Mouse (Mus musculus) frontal cortex, adult 2 months (tissue): ENCODE measurements around the gene Rwdd3. TPM values are rescaled to one million over a fixed set of nuclear protein-coding genes. Genes with fewer than 3 reads are reported as not detected.

ENCODE experiments used
- DNase-seq, 2 experiments: peaks; one replicate each; pipeline ENCODE4 v3.0.0; 2022; ENCODE audit warnings: low spot score in 1 of 2; ENCODE audit errors: extremely low spot score in 1 of 2
- polyA plus RNA-seq: library from polyadenylated mRNA; depleted of rRNA; stranded (reverse); fragments of >200 nt; gene quantifications from 2 replicates; pipeline ENCODE4 v1.2.3, GENCODE M21; 2012

Gene Rwdd3
- polyA plus RNA-seq, 1 experiment = 7.2 TPM

DNA sequence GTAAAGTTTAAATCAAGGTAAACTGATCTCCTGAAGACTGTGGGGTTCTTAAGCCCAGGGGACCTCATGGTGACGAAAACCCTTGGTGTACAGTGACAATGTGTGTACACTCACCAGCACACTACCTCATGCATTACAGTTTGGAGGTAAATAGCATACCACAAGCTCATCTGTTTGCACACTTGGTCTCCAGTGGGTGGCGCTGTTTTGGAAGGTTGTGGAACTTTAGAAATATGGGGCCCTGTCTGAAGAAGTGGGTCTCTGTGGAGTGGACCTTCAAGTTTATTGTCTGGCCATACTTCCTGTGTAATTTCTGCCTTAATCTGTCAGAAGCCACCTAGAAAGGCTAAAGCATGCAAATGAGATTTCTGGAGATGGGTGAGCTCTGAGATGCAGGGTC, 9.8 kb downstream of the Rwdd3 start:
- DNase-seq = no peak

DNA sequence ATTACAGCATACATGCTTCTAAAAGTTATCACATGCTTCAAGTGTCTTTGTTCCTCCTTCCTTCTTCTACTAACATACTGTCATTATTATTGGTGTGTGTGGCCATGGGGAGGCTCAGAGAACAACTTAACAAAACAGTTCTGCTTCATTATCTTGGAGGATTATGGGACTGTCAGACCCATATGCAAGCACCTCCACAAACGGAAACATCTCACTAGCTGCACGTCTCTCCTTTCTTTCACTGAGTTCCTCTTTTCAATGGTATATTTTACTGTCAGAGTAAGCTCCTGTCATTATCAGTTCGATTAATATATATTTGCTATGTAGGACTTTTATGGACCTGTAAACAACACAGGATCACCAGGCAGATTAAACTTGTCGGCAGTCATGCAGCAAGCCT, 11.1 kb downstream of the Rwdd3 start:
- no peak for DNase-seq

DNA sequence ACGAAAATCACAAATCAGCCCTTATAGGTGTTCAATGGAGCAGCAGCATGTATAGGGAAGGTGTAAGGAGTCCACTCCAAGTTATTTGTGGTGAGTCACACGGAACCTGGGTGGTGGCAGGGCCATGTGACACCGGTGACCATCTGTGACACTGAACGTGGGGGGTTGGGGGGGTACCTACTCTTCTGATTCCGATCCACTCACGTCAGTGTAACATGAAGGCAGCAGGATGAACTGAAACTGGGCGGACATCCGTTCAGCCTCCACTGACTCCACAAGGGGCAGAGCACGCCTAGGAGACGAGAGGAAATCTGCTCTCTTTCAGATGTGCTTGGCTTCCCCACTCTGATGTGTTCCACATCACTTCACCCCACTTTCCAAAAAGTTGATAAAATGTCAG, 11.9 kb downstream of the Rwdd3 start:
- no peak for DNase-seq

DNA sequence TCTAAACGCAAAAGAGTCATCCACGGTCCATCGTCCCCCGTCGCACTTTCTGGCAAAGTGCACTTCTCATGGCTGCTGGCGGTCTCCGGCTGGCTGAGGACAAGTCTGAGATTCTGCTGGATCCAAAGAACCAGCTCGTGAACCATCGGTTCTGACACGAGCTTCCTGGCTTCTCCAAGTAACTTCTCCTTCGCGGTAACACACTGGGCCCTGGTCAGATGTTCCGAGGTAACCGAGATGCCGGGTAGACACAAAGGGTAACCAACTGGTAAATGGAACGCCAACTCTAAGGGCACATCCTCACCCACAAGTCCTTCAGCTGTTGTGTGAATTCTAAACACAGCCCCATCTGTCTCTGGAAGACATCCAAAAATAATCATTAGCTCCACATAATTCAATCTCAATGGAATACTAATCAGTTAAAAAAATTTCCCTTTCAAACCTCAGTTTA, 12.6 kb downstream of the Rwdd3 start:
- DNase-seq = no peak

DNA sequence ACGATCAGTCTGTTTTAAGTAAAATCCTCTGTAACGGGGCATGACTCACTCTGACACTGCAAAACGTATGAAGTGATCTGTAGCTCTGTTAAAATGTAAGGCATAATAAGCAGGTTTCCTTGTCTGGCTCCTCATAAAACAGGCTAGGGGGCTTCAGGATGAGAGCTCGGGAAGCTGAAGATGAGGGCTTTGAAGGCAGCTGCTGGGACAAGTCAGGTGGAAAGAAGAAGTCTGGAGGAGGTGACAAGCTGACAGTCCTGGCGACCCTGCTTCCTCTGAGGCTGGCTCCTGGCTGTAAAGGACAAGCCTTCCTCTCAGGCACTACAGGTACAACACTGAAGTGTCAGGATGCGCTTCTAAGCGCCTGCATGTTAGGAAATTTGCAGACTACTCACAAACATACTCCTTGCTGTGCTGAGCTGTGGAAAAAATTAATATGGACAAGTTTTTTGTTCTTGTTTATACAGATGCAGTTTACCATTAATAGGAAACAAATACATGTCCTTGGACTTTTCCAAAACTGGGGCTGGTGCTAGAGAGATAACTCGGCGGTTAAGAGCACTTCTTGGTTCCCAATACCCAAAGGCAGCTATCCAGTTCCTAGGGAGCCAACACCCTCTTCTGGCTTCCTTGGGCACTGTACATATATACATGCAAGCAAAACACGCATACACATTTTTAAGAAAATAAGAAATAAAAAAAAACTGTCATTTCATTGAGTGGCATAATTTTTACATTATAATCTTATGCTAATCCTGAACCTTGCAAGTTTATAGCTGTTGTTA, 13.8 kb downstream of the Rwdd3 start:
- DNase-seq = no peak

DNA sequence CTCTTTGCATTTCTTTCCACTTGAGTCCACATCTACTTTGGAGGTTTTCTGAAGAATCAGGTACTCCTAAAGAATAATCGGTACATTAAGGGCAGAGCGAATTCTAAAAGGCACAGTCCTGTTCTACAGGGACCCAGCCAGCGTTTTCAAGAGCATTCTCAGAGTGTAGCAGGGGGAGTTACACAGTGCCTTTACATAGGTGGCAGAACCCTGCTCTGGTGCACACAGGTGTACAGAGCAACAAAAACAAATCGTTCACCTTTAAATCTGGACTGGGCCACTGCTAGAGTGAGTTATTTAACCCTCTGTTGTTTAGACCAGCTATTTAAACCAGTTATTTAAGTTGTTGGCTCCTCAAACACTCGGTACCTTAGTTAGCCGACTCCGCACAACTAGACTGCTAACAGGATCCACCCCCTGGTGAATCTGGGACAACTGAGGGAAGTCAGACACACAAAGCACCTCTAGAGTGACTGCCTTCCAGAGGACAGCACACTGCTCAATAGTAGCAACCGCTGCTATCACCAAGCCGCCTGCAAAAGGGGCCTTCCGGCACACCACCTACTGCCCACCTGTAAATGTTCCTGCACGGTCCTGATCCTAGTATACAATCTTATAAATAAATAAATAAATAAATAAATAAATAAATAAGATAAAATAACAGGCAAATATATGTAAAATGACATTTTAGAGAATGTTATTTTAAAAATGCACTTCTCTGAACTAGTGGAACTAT, 14.9 kb downstream of the Rwdd3 start:
- no peak for DNase-seq

DNA sequence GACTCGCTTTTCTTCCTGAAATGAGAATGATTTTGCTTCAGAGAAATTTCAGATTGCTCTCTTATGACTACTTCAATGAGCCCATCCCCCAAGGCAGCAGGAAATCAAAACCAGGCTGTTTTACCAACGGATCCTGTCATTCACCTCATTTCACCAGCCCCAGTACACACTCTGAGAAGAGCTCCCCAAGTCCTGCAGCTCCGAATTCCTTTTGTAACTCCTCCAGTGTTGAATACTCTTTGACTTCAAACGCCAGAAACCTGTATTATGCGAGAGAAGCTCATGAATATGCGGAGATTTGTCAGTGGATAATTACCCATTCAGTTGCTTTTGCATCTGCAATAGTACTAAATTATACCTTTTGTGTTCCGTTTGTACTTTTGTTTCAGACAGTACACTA, 15.5 kb downstream of the Rwdd3 start:
- no peak for DNase-seq

DNA sequence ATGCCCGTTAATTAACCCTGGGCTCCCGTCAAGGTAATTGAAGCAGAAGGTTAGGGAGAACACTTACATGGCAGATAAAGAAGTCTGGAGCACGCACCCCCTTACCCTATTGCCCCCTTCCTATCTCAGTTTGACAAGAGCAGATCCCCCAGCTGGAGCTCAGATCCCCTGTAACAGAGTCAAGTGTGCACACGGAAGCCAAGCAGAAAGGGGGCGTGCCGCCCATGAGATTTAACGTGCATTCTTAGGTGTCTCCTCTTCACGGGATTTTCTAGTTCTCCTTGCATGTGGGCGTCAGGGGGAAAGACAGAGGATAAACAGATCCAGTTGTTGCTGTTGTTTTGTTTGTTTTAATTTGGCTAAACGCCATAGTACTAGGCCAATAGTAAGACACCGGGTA, 37.6 kb downstream of the Rwdd3 start:
- no peak for DNase-seq

DNA sequence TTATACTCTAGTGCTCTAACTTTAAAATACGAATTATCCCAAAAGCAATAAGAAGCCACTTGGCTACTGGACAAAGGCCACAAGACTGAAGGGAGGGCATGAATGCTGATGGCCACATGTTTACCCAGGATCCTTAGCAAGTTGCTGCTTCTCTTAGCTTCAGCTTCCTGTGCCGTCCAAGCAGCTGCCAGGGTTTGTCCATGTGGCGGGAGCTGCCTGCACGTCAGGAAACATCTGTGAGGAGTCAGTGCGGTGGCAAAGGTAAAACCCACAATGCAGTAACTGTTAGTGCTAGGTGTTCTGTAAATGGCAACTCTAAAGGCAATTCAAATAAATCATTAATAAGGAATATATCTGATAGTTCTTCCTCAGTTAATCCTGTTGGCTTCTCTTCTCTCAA, 38.5 kb downstream of the Rwdd3 start:
- DNase-seq = no peak

DNA sequence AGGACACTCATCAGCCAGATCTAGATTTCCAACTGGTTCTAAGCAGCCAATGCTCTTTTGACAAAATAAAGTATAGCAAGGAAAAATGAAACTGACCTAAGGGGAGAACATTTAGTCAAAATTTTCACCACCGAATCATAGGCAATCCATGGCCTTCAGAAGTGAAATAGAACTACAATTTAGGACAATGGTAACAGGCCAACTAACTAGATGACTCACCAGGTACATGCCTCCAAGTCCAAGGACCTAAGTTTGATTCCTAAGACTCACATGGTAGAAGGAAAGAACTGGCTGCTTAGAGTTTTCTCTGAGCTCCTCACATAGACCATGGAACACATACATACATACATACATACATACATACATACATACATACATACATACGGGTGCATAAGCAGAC, 44.3 kb downstream of the Rwdd3 start:
- no peak for DNase-seq

DNA sequence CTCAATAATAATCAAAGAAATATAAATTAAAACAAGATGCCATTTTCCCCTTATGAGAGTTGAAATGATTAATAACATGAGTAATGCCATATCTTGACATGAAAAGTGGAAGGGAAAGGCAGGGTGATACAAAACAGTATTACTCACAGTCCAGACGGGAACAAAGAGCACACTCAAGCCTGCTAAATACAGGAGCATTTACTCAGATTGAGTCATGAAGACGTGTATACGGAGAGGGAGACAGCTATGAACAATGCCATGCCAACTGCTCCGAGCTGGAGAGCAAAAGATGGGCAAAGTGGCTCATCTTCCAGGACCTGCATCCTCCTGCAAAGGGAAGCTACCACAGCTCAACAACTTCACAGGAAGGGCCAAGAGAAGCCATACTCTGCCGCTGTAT, 45.0 kb downstream of the Rwdd3 start:
- DNase-seq = no peak

DNA sequence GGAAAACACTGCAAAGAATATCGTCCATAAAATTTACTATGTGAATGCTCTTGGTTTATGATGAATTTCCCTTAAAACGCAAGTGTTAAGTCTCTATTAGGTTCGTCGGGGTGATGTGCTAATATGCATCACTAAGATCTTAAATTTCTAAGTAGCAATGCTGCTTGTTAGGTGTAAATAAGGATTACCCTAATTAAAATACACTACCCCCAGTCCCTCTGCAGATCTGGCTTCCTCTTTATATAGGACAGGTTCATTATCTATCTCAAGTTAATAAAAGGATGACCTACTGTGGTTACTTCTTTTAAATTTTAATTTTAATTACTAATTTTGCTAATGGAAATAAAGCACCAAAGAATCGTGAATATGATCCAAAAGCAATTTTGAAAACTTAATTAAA, 50.4 kb downstream of the Rwdd3 start:
- DNase-seq = no peak

DNA sequence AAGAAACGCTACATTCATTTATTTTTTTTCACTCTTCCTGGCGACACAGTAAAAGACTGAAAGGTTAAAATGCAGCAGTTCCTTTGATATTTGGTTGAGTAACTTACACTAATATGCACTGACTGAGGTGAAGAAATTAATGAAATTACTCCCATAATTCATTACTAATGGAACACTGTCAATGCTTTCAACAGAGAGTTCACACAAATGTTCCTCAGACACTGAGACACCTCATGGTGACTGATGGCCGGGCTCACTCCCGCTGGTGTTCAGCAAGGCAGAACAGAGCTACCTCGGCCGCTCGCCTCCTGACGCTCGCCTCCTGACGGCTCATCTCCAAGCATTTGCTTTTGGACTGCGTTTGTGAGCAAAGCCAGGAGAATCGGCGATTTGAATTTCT, 54.9 kb downstream of the Rwdd3 start:
- DNase-seq = no peak

DNA sequence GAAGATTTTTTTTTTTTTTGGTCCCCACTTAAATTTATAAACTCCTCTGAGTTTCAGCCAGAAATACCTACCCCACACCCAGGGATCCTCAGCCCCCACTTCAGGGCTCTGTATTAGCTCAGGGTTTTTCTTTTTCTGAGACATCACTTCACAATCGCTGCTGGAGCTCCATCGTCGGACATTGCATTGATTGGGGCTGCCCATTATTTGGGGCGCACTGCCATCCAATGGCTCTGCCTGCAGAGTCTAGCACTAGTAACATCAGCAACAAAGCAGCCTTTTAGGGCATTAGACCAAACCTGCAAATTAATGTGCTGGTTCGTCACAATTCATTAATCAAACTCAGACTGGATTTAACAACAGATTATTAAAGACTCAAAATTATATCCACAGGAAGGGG, 55.4 kb downstream of the Rwdd3 start:
- DNase-seq = no peak

DNA sequence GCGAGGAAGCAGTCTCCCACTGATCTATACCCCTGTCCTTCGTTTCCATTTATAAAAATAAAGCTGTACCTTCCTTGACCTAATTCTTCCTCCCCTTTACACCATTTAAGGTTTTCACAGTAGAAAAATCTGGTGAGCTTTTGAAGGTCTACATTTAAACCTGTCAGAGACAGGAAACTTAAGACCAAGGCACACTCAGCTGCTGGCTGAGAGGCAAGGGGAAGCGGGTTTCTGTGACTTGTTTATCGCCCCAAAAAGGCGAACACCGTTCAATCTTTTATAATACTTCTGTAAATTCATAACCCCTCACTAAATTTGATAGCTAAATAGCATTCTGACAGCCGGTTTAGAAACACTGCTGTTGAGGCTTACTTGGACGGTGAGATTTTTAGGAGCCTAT, 60.4 kb downstream of the Rwdd3 start:
- DNase-seq = no peak

DNA sequence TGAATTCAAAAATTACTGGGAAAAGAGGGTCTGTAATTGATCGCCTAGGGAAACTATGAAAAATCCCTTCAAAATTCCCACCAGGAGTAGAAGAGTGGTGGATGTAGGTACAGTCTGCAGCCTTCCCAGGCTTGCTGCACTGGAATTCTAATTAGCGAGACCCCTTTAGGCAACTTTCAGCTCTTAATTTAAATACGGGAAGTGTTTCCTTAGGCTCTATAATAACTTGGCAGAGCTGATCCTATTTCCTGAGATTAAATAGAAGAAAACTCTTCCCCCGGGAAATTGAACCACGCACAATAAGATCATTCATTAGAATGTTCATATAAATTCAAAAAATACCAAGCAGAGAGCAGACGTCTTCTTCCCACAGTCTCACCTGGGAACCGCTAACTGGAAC, 61.1 kb downstream of the Rwdd3 start:
- DNase-seq = no peak

DNA sequence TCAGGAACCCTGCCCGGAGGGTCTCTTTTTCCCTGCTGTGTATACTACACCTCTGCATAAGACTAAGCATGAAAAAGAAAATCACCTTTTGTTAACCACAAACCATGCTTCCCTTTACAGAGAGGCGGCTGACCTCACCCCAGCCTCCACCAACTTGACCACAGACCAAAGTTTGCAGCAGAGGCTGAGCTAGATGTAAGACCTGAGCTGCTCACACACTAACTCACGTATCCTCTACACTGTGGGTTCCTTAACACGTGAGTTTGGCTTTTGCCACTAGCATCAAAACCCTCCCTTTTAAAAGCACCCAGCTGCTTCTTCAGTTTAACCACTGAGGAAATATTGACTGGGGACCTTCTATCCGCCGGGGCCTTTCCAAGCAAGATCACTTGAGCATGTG, 64.0 kb downstream of the Rwdd3 start:
- no peak for DNase-seq

DNA sequence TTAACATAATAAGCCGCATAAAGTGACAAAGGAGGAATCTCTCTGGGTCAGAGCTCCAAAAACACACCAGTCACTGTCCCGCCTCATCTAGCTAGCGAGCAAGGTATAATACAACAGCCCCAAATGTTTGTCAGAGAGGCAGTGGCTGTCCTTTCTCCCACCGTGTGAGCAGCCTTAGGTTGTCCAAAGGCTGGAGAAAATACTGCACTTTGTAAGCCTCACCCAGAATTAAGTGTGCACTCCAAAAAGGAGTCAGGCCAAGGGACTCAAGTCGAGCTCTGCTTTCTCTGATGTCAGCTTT, 66.1 kb downstream of the Rwdd3 start:
- DNase-seq = no peak
